Mouse (Mus musculus) testis, adult 2 months (tissue): Measurements from ENCODE around the gene Mttp.

Source experiments
- CTCF ChIP-seq: fragments of 200-500 bp; IDR thresholded peaks from 2 replicates; pipeline ENCODE4 v1.5.1; 2012; ENCODE audit warnings: low read depth, mild to moderate bottlenecking, inconsistent platforms, low read length, moderate library complexity; ENCODE audit not compliant: control insufficient read depth, insufficient read depth, insufficient replicate concordance
- POLR2A ChIP-seq: fragments of 200-500 bp; IDR thresholded peaks from 2 replicates; pipeline ENCODE4 v1.6.1; 2012; ENCODE audit warnings: low read depth, mild to moderate bottlenecking, inconsistent platforms, low read length, moderate library complexity; ENCODE audit not compliant: control insufficient read depth

GRCm38 (mm10) chr3:138161623-138162022 lies 16.9 kb upstream of the Mttp start:
- TF ChIP-seq CTCF (no peak), POLR2A (no peak)
